Mouse (Mus musculus): ENCODE data around the gene Elavl4. TPM values are rescaled to one million over a fixed set of nuclear protein-coding genes. Genes with fewer than 3 reads are reported as not detected.

Gene Elavl4
- total RNA-seq, 2 experiments from 2014 or later: 53.3 to 59.0 TPM

GRCm38 (mm10) chr4:110157515-110158159 is 194.1 kb downstream of the Elavl4 start:
- no peak for DNase-seq

GRCm38 (mm10) chr4:110155954-110156353 is 195.8 kb downstream of the Elavl4 start:
- DNase-seq: no peak

Other genes with a start within 250 kb of the Elavl4 start
- gene Agbl4, start 45.8 kb upstream of the Elavl4 start, total RNA-seq (2021): 10 to 100 TPM; 12.6 to 13.0 TPM

Data from layer of hippocampus, postnatal 36 days (tissue).